Mouse (Mus musculus) C2C12 (cell line): ENCODE data around the gene Rccd1. TPM values are rescaled to one million over a fixed set of nuclear protein-coding genes. Genes with fewer than 3 reads are reported as not detected.
"Not testable (repeated sequence)": the region's sequence is repeated elsewhere in the genome, so short reads cannot be mapped to it uniquely, and the experiment has no call there.

Experiments
- H3K27me3 ChIP-seq: one replicate; pipeline ENCODE4 v1.6.1; 2011; ENCODE audit not compliant: control insufficient read depth, insufficient read depth, insufficient read length
- H3K36me3 ChIP-seq: one replicate; pipeline ENCODE4 v1.6.1; 2011; ENCODE audit not compliant: control insufficient read depth, insufficient read depth
- H3K4me3 ChIP-seq: one replicate; pipeline ENCODE4 v1.5.1; 2011; ENCODE audit warnings: mild to moderate bottlenecking, control low read depth; ENCODE audit not compliant: poor library complexity, insufficient read depth, severe bottlenecking
- H3K79me2 ChIP-seq: one replicate; pipeline ENCODE4 v1.6.1; 2011; ENCODE audit not compliant: control insufficient read depth, insufficient read depth
- H3K79me3 ChIP-seq: one replicate; pipeline ENCODE4 v1.6.1; 2011; ENCODE audit warnings: low read depth, control low read depth
- H3ac ChIP-seq: one replicate; pipeline ENCODE3; 2011; ENCODE audit warnings: low read depth; ENCODE audit not compliant: control insufficient read depth, insufficient read length
- CEBPB ChIP-seq: IDR thresholded peaks from one replicate; pipeline ENCODE4 v1.6.1; 2011; ENCODE audit warnings: low read depth, mild to moderate bottlenecking, control low read depth, moderate library complexity
- CTCF ChIP-seq: IDR thresholded peaks from one replicate; pipeline ENCODE4 v1.5.1; 2011; ENCODE audit not compliant: control insufficient read depth, insufficient read depth, insufficient read length
- FOSL1 ChIP-seq: IDR thresholded peaks from one replicate; pipeline ENCODE4 v1.8.0; 2011; ENCODE audit warnings: mild to moderate bottlenecking, low read length; ENCODE audit not compliant: poor library complexity, insufficient read depth, severe bottlenecking
- MAX ChIP-seq: IDR thresholded peaks from one replicate; pipeline ENCODE4 v1.6.1; 2011; ENCODE audit warnings: mild to moderate bottlenecking, control low read depth
- MYOD1 ChIP-seq: IDR thresholded peaks from one replicate; pipeline ENCODE4 v1.6.1; 2011; ENCODE audit warnings: low read depth; ENCODE audit not compliant: control insufficient read depth, insufficient read length
- MYOG ChIP-seq: IDR thresholded peaks from one replicate; pipeline ENCODE4 v1.6.1; 2011; ENCODE audit not compliant: control insufficient read depth, insufficient read length; ENCODE audit errors: extremely low read depth
- USF1 ChIP-seq: IDR thresholded peaks from one replicate; pipeline ENCODE4 v1.6.1; 2011; ENCODE audit warnings: low read depth, mild to moderate bottlenecking, control low read depth, moderate library complexity
- polyA plus RNA-seq: library from polyadenylated mRNA; unstranded; fragments of >200 nt; fragmentation: generic; extraction: Trizol; gene quantifications from one replicate; pipeline ENCODE4 v1.2.1, GENCODE M21; 2012; ENCODE audit warnings: missing spikeins

The Rccd1 gene
- polyA plus RNA-seq, 1 experiment, result 7.0 TPM

- peaks cover 46% of the 10 kb centered on the region for H3K36me3 ChIP-seq
- no peak for TF ChIP-seq USF1
- TF ChIP-seq MAX, result no peak
- no peak for TF ChIP-seq CTCF
- peaks cover 17% of the 10 kb centered on the region for H3K79me2 ChIP-seq
- H3K27me3 ChIP-seq, result no peaks in the 10 kb centered on the region
- H3ac ChIP-seq, result no peak overlapping the region
- H3K4me3 ChIP-seq, result no peak overlapping the region
- peaks cover 4% of the 10 kb centered on the region for H3K79me3 ChIP-seq
These were observed 12.7 kb upstream of the Rccd1 start for GRCm38 (mm10) chr7:80336932-80337331.

GRCm38 (mm10) chr7:80334848-80335247 is 10.6 kb upstream of the Rccd1 start:
- Histone ChIP-seq H3K79me3 (peaks cover 4% of the 10 kb centered on the region), H3K27me3 (no peaks in the 10 kb centered on the region), H3K4me3 (no peak overlapping the region), H3K36me3 (peaks cover 52% of the 10 kb centered on the region), H3ac (no peak overlapping the region), H3K79me2 (peaks cover 17% of the 10 kb centered on the region)
- no peak for TF ChIP-seq CEBPB

- TF ChIP-seq CTCF (no peak), USF1 (no peak), MAX (no peak), MYOG (no peak), MYOD1 (no peak), CEBPB (no peak), FOSL1 (no peak)
- H3K36me3 ChIP-seq, result peaks cover 45% of the 10 kb centered on the region
These were observed 7.2 kb upstream of the Rccd1 start for GRCm38 (mm10) chr7:80331433-80331832.

DNA sequence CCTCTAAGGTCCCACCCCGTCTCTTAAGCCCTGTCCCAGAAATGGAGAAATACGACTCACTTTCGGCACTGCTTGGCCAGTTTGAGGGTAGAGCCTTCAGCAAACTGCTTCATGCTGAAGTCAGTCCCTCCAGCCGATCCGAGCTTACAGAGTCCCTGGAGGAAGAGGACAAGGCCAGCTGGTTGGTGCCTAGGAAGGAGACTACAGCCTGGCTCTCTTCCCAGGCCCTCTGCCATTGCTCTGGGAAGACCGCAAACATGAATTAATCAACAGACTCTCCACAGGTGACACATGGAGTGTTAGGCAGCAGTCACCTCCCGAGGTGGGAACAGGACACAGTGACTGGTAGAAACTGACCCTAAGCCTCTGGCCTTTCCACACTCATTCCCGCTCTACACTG is 6.0 kb upstream of the Rccd1 start:
- Histone ChIP-seq H3K27me3 (no peaks in the 10 kb centered on the region), H3K79me2 (no peaks in the 10 kb centered on the region), H3K79me3 (no peaks in the 10 kb centered on the region), H3ac (no peak overlapping the region), H3K4me3 (no peak overlapping the region), H3K36me3 (peaks cover 44% of the 10 kb centered on the region)
- TF ChIP-seq CTCF (no peak), MAX (no peak), USF1 (no peak), CEBPB (no peak), FOSL1 (no peak), MYOD1 (no peak), MYOG (no peak)

More at GRCm38 (mm10) chr7:80331433-80331832, 7.2 kb upstream of the Rccd1 start:
- no peaks in the 10 kb centered on the region for H3K79me2 ChIP-seq
- no peak overlapping the region for H3K4me3 ChIP-seq
- H3K27me3 ChIP-seq, result no peaks in the 10 kb centered on the region
- H3ac ChIP-seq, result no peak overlapping the region
- H3K79me3 ChIP-seq, result no peaks in the 10 kb centered on the region

DNA sequence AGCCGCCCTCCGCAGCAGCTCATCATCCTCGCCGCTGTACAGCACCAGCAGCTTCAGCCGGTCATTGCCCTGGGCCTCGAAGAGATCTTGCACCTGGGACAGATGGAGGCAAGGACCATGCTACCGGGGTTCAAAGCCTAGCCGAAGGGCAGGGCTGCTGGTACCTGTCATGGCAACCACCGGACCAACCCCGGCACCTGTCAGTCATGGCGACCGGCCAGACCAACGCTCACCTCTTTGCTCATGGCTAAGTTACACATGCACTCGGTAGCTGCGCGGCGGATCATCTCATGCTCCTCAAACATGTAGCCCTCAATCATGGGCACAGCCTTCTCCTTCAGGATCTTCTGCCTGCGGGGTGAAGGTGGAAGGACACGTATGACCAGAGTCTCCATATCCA is 1.8 kb upstream of the Rccd1 start:
- no peaks in the 10 kb centered on the region for H3K27me3 ChIP-seq
- H3K79me3 ChIP-seq, result peaks cover 9% of the 10 kb centered on the region
- H3K79me2 ChIP-seq, result peaks cover 11% of the 10 kb centered on the region
- no peak for TF ChIP-seq FOSL1
- TF ChIP-seq MYOG, result no peak
- TF ChIP-seq CEBPB, result no peak
- no peak for TF ChIP-seq MYOD1
- TF ChIP-seq USF1, result no peak
- TF ChIP-seq CTCF, result no peak
- no peak for TF ChIP-seq MAX
- H3K36me3 ChIP-seq, result peaks cover 15% of the 10 kb centered on the region
- no peak overlapping the region for H3K4me3 ChIP-seq
- no peak overlapping the region for H3ac ChIP-seq

DNA sequence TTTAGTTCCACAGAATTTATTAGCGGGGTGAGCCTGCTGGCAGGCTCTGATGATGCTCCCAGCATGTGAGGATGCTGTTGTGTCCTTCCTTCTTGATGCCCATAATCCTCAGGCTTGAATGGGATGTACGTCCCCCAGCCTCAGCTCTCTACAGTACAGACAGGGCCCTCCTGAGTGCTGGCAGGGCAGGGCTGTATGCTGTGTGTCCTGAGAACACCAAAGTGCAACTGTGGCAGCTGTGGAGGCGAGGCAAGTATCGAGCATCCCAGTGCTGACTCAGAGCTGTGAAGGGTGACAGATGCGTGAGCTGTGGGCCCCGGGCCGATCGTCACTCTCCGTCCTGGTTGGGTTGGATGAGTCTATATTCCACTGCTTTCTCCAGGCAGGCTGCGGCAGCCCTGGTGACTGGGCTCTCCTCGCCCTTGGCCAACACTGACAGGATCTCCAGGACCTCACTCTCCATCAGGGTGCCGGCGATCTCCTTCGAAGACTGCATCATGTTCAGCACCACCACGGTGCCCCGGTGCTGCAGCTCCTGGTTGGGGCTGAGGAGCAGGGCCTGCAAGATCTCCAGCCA is 1.1 kb upstream of the Rccd1 start:
- H3K4me3 ChIP-seq, result no peak overlapping the region
- TF ChIP-seq MYOD1, result peak; percentile 7
- no peak for TF ChIP-seq CEBPB

DNA sequence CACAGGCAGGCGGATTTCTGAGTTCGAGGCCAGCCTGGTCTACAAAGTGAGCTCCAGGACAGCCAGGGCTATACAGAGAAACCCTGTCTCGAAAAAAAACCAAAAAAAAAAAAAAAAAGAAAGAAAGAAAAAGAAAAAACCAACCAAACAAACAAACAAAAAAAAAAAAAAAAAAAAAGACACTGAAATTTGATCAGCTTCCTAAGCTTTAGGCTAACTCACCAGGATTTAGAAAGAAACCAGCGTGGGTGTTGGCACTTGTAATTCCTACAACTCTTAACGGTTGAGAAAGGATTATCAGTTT is 514 bp upstream of the Rccd1 start:
- not testable (repeated sequence) for H3K4me3 ChIP-seq

More for the DNA sequence above, 1.1 kb upstream of the Rccd1 start:
- no peaks in the 10 kb centered on the region for H3K27me3 ChIP-seq
- H3ac ChIP-seq, result no peak overlapping the region
- peaks cover 9% of the 10 kb centered on the region for H3K79me3 ChIP-seq
- peaks cover 11% of the 10 kb centered on the region for H3K79me2 ChIP-seq
- H3K36me3 ChIP-seq, result peaks cover 15% of the 10 kb centered on the region

More for the DNA sequence above, 514 bp upstream of the Rccd1 start:
- H3ac ChIP-seq, H3K27me3 ChIP-seq, H3K79me3 ChIP-seq: not testable (repeated sequence)
- peaks cover 15% of the 10 kb centered on the region for H3K36me3 ChIP-seq
- H3K79me2 ChIP-seq, result peaks cover 11% of the 10 kb centered on the region
